Mouse (Mus musculus) forebrain, embryonic 11.5 days (tissue): Measurements from ENCODE around the gene Efcab12. TPM values are rescaled to one million over a fixed set of nuclear protein-coding genes. Genes with fewer than 3 reads are reported as not detected.
A peak's percentile ranks its signal among the peaks of the same experiment; 100 is the strongest.

Experiments used
- ATAC-seq: fragments of 200-750 bp; cut with Nextera tagmentation; replicated peaks from 2 replicates; pipeline ENCODE4 v1.8.0; 2017; ENCODE audit warnings: moderate TSS enrichment; ENCODE audit not compliant: low FRiP score
- DNase-seq: peaks from one replicate; pipeline ENCODE4 v3.0.0-alpha.2; 2017; ENCODE audit warnings: low spot score
- H3K27ac ChIP-seq: fragments of 300-500 bp; sonication (generic); 2 replicates; pipeline ENCODE4 v1.5.1; 2014; ENCODE audit warnings: low read depth, low read length
- H3K27me3 ChIP-seq: fragments of 300-500 bp; sonication (generic); 2 replicates; pipeline ENCODE4 v1.6.1; 2014; ENCODE audit warnings: mild to moderate bottlenecking, low read length, mixed read lengths; ENCODE audit not compliant: control insufficient read depth, insufficient read depth
- H3K36me3 ChIP-seq: fragments of 300-500 bp; sonication (generic); 2 replicates; pipeline ENCODE4 v1.6.1; 2014; ENCODE audit warnings: mild to moderate bottlenecking, low read length, moderate library complexity, mixed read lengths; ENCODE audit not compliant: control insufficient read depth, insufficient read depth
- H3K4me1 ChIP-seq: fragments of 300-500 bp; sonication (generic); replicated peaks from 2 replicates; pipeline ENCODE4 v1.6.1; 2014; ENCODE audit warnings: low read length, mixed read lengths; ENCODE audit not compliant: control insufficient read depth, insufficient read depth
- H3K4me2 ChIP-seq: fragments of 300-500 bp; sonication (generic); 2 replicates; pipeline ENCODE4 v1.6.1; 2014; ENCODE audit warnings: low read depth, mild to moderate bottlenecking, low read length, moderate library complexity, mixed read lengths; ENCODE audit not compliant: severe bottlenecking
- H3K4me3 ChIP-seq: fragments of 300-500 bp; sonication (generic); 2 replicates; pipeline ENCODE4 v1.5.1; 2014; ENCODE audit warnings: low read depth, low read length
- H3K9ac ChIP-seq: fragments of 300-500 bp; sonication (generic); 2 replicates; pipeline ENCODE4 v1.6.1; 2014; ENCODE audit warnings: low read length
- H3K9me3 ChIP-seq: fragments of 300-500 bp; sonication (generic); 2 replicates; pipeline ENCODE4 v1.6.1; 2016; ENCODE audit warnings: low read length, mixed read lengths; ENCODE audit not compliant: control insufficient read depth
- WGBS: fragments of 180-500 bp; shearing (Covaris S2); extraction: QIAGEN DNeasy Blood & Tissue Kit; methylation state at CpG from one replicate; pipeline ENCODE4 v1.1.7; 2014; 5-methylcytosine and 5-hydroxymethylcytosine counted together
- polyA plus RNA-seq: library from polyadenylated mRNA; unstranded; fragments of >200 nt; fragmentation: Nextera tagmentation; extraction: Ambion mirVana; gene quantifications from 2 replicates; pipeline ENCODE4 v1.2.1, GENCODE M21; 2014

Gene Efcab12
- polyA plus RNA-seq, 1 experiment from 2014 or later: 2.1 TPM

GRCm38 (mm10) chr6:115791842-115792686 lies 46.1 kb downstream of the Efcab12 start:
- 96% methylated on average over 34 of the region's 34 CpGs for WGBS

GRCm38 (mm10) chr6:115791016-115791415 lies 47.2 kb downstream of the Efcab12 start:
- Histone ChIP-seq H3K9ac (no peak overlapping the region), H3K36me3 (peaks cover 33% of the 10 kb centered on the region), H3K4me3 (no peak overlapping the region), H3K4me2 (no peak overlapping the region), H3K27ac (no peak overlapping the region), H3K4me1 (no peaks in the 10 kb centered on the region), H3K9me3 (no peaks in the 10 kb centered on the region), H3K27me3 (no peaks in the 10 kb centered on the region)
- ATAC-seq (no peak), DNase-seq (no peak)
- WGBS: 86% methylated on average over 10 of the region's 10 CpGs

More at GRCm38 (mm10) chr6:115791842-115792686, 46.1 kb downstream of the Efcab12 start:
- H3K4me3 ChIP-seq: no peak overlapping the region
- DNase-seq (no peak), ATAC-seq (no peak)
- no peaks in the 10 kb centered on the region for H3K9me3 ChIP-seq
- H3K9ac ChIP-seq: no peak overlapping the region
- H3K4me1 ChIP-seq: no peaks in the 10 kb centered on the region
- no peaks in the 10 kb centered on the region for H3K27me3 ChIP-seq
- H3K36me3 ChIP-seq: peaks cover 27% of the 10 kb centered on the region
- no peak overlapping the region for H3K27ac ChIP-seq
- H3K4me2 ChIP-seq: no peak overlapping the region

- Histone ChIP-seq H3K4me2 (no peak overlapping the region), H3K27me3 (no peaks in the 10 kb centered on the region), H3K4me3 (no peak overlapping the region), H3K36me3 (peaks cover 22% of the 10 kb centered on the region), H3K4me1 (no peaks in the 10 kb centered on the region), H3K9me3 (no peaks in the 10 kb centered on the region), H3K9ac (no peak overlapping the region), H3K27ac (no peak overlapping the region)
- WGBS: 94% methylated on average over 3 of the region's 3 CpGs
- DNase-seq (no peak), ATAC-seq (no peak)
Observed at GRCm38 (mm10) chr6:115782781-115783180, 55.4 kb downstream of the Efcab12 start.

DNA sequence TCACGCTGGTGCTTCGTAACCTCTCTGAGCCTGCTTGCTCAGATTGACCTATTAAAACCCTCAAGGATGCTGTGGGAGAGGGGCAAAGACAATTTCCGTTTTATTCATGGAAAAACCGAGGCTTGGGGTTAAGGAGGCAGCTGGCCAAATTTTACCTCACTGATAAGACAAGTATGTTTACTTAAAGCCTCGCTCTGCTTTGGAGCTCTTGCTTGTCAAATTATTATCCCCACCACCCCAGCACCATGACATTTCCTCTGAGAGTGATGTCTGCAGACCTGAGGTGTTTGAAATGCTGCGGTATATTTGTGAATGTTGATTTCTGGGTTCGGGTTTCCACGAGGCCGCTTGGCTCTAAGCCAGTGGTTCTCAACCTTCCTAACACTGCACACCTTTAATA lies 61.8 kb downstream of the Efcab12 start:
- 87% methylated on average over 9 of the region's 9 CpGs for WGBS
- Histone ChIP-seq H3K9ac (no peak overlapping the region; the same call in 1 of the 2 replicates), H3K27me3 (no peaks in the 10 kb centered on the region), H3K4me2 (peak overlapping the region; percentile 84), H3K4me1 (peaks cover 4% of the 10 kb centered on the region; the same call in 1 of the 2 replicates), H3K36me3 (no peaks in the 10 kb centered on the region; the same call in 1 of the 2 replicates), H3K4me3 (peak overlapping the region; percentile 78), H3K27ac (no peak overlapping the region), H3K9me3 (no peaks in the 10 kb centered on the region)
- DNase-seq: no peak
- ATAC-seq: no peak

DNA sequence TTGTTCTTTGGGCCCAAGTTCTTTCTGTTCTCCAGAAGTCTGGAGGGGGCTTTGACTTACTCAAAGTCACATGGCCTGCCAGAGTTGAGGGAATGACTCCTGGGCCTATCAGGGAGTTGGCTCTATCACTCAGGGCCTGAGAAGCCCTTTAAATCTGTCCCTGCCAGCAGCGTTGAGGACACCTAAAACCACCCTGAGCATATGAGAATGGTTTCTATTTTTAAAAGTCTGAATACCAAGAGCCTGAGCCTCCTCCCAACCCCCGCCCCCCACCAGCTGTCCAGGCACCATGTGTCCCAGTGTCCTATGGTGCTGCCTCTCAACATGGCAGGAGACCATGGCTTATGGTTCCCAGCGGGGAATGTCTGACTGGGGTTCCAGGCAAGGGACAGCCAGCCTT lies 62.4 kb downstream of the Efcab12 start:
- Histone ChIP-seq H3K27me3 (no peaks in the 10 kb centered on the region), H3K4me2 (peak overlapping the region; percentile 84), H3K9me3 (no peaks in the 10 kb centered on the region), H3K4me3 (peak overlapping the region; percentile 78), H3K4me1 (peaks cover 4% of the 10 kb centered on the region; the same call in 1 of the 2 replicates), H3K27ac (no peak overlapping the region), H3K9ac (peak overlapping the region; percentile 91), H3K36me3 (no peaks in the 10 kb centered on the region; the same call in 1 of the 2 replicates)
- DNase-seq (no peak), ATAC-seq (no peak)
- 61% methylated on average over 3 of the region's 3 CpGs for WGBS

GRCm38 (mm10) chr6:115774501-115774921 lies 63.7 kb downstream of the Efcab12 start, which contains the start of gene Cand2:
Gene Cand2, plus strand, starts transcription at chr6:115774538.
- Histone ChIP-seq H3K4me2 (peak within 1 kb of the TSS; percentile 84), H3K27ac (peak within 1 kb of the TSS; percentile 64), H3K9me3 (no peaks in the 10 kb centered on the region), H3K36me3 (no peaks in the 10 kb centered on the region; the same call in 1 of the 2 replicates), H3K27me3 (no peaks in the 10 kb centered on the region), H3K4me1 (peaks cover 4% of the 10 kb centered on the region; the same call in 1 of the 2 replicates), H3K9ac (peak within 1 kb of the TSS; percentile 91), H3K4me3 (peak within 1 kb of the TSS; percentile 78)
- DNase-seq (peak; percentile 93), ATAC-seq (peak; percentile 92)
- WGBS: under 1% methylated on average over 26 of the region's 28 CpGs

DNA sequence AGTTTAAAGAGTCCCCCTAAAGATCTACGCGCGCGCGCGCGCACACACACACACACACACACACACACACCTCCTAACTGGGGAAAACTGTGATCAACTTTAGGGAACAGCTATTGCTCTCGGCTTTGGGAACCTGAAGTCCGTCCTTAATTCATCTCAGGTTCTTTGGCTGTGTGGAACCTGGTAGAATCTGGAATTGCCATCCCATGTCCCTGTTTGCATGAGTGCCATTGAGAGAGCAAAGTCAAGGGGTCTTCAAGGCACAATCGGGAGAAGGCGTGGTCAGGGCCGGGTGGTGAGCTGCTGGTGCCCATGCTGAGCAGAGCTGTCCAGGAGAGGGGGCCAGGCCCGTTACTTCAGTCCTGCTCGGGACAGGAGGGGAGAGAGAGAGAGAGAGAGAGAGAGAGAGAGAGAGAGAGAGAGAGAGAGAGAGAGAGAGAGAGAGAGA lies 64.2 kb downstream of the Efcab12 start:
- ATAC-seq: peak; percentile 85
- WGBS: under 1% methylated on average over 14 of the region's 14 CpGs
- H3K9me3 ChIP-seq: no peaks in the 10 kb centered on the region
- H3K36me3 ChIP-seq: no peaks in the 10 kb centered on the region; the same call in 1 of the 2 replicates
- DNase-seq: peak; percentile 84
- H3K27ac ChIP-seq: peak overlapping the region; percentile 57; the same call in 1 of the 2 replicates
- no peaks in the 10 kb centered on the region for H3K27me3 ChIP-seq
- H3K9ac ChIP-seq: peak overlapping the region; percentile 49; the same call in 1 of the 2 replicates
- peak overlapping the region; percentile 62 for H3K4me2 ChIP-seq
- H3K4me3 ChIP-seq: peak overlapping the region; percentile 78
- peaks cover 4% of the 10 kb centered on the region; the same call in 1 of the 2 replicates for H3K4me1 ChIP-seq

GRCm38 (mm10) chr6:115772604-115773003 lies 65.6 kb downstream of the Efcab12 start:
- Histone ChIP-seq H3K9me3 (no peaks in the 10 kb centered on the region), H3K4me3 (no peak overlapping the region), H3K27me3 (no peaks in the 10 kb centered on the region), H3K9ac (no peak overlapping the region), H3K4me1 (peaks cover 4% of the 10 kb centered on the region; the same call in 1 of the 2 replicates), H3K4me2 (no peak overlapping the region), H3K36me3 (no peaks in the 10 kb centered on the region), H3K27ac (no peak overlapping the region)
- ATAC-seq (no peak), DNase-seq (no peak)
- 93% methylated on average over 1 of the region's 1 CpGs for WGBS
